Mouse (Mus musculus) CH12.LX (cell line): ENCODE data around the gene Gna12. TPM values are rescaled to one million over a fixed set of nuclear protein-coding genes. Genes with fewer than 3 reads are reported as not detected.

ENCODE experiments used
- DNase-seq: peaks from one replicate; pipeline ENCODE4 v3.0.0-alpha.2; 2013; ENCODE audit errors: extremely low read depth
- H3K27ac ChIP-seq: 2 replicates; pipeline ENCODE4 v1.5.1; 2012; ENCODE audit warnings: low read depth, mild to moderate bottlenecking, control low read depth, moderate library complexity; ENCODE audit not compliant: insufficient read depth
- H3K27me3 ChIP-seq: replicated peaks from 2 replicates; pipeline ENCODE3; 2012; ENCODE audit warnings: inconsistent platforms
- H3K36me3 ChIP-seq, 2 experiments: replicated peaks in 1 of 2; 2 replicates each; pipeline versions ENCODE3 to v1.6.1; 2012; ENCODE audit warnings: inconsistent platforms in 1 of 2, low read length in 1 of 2, mild to moderate bottlenecking in 1 of 2, mixed read lengths in 1 of 2, moderate library complexity in 1 of 2; ENCODE audit not compliant: control insufficient read depth in 1 of 2, insufficient read depth in 1 of 2
- H3K4me1 ChIP-seq, 2 experiments: 2 replicates each; pipeline ENCODE4 v1.6.1; 2012; ENCODE audit warnings: inconsistent platforms in 1 of 2, moderate library complexity in 1 of 2; ENCODE audit not compliant: insufficient read depth in 2 of 2, control insufficient read depth in 1 of 2
- H3K4me2 ChIP-seq: 2 replicates; pipeline ENCODE4 v1.6.1; 2012; ENCODE audit warnings: low read depth, mild to moderate bottlenecking, control low read depth; ENCODE audit not compliant: poor library complexity, insufficient read depth, severe bottlenecking
- H3K4me3 ChIP-seq, 3 experiments: fragments of 150-350 bp in 1 of 3; sonication (generic) in 1 of 3; replicated peaks in 1 of 3; 2 replicates each; pipeline versions ENCODE3 to v1.5.1; 2011 to 2012; ENCODE audit warnings: low read depth in 2 of 3, low read length in 2 of 3, mild to moderate bottlenecking in 2 of 3, moderate library complexity in 2 of 3, control low read depth in 1 of 3, improper control_type of control experiment in 1 of 3, inconsistent platforms in 1 of 3, mixed read lengths in 1 of 3; ENCODE audit not compliant: poor library complexity in 1 of 3
- H3K79me2 ChIP-seq: replicated peaks from 2 replicates; pipeline ENCODE4 v1.6.1; 2012; ENCODE audit warnings: mild to moderate bottlenecking, moderate library complexity; ENCODE audit not compliant: control insufficient read depth, poor library complexity, insufficient read depth, severe bottlenecking; ENCODE audit errors: extremely low read depth
- H3K9ac ChIP-seq: 2 replicates; pipeline ENCODE4 v1.6.1; 2012; ENCODE audit warnings: low read depth, mild to moderate bottlenecking, control low read depth, moderate library complexity; ENCODE audit not compliant: insufficient read depth
- H3K9me3 ChIP-seq: replicated peaks from 2 replicates; pipeline ENCODE3; 2012; ENCODE audit warnings: low read length, inconsistent platforms, mixed read lengths
- BHLHE40 ChIP-seq: IDR thresholded peaks from 2 replicates; pipeline ENCODE4 v1.6.1; 2011; ENCODE audit warnings: mild to moderate bottlenecking, low read depth, low read length, improper control_type of control experiment
- CHD1 ChIP-seq: IDR thresholded peaks from 2 replicates; pipeline ENCODE4 v1.6.1; 2012; ENCODE audit warnings: low read depth, low read length, improper control_type of control experiment, inconsistent platforms
- E2F4 ChIP-seq: IDR thresholded peaks from 2 replicates; pipeline ENCODE4 v1.6.1; 2011; ENCODE audit warnings: low read depth, low read length, improper control_type of control experiment; ENCODE audit not compliant: insufficient replicate concordance
- ELF1 ChIP-seq: IDR thresholded peaks from 2 replicates; pipeline ENCODE4 v1.6.1; 2014; ENCODE audit warnings: low read depth, mild to moderate bottlenecking, inconsistent platforms, low read length, improper control_type of control experiment
- GABPA ChIP-seq: IDR thresholded peaks from 2 replicates; pipeline ENCODE4 v1.6.1; 2012; ENCODE audit warnings: low read depth, low read length, improper control_type of control experiment, inconsistent platforms; ENCODE audit not compliant: insufficient replicate concordance
- HCFC1 ChIP-seq: IDR thresholded peaks from 2 replicates; pipeline ENCODE4 v1.6.1; 2012; ENCODE audit warnings: low read depth, mild to moderate bottlenecking, inconsistent platforms, low read length, improper control_type of control experiment
- JUN ChIP-seq: IDR thresholded peaks from 2 replicates; pipeline ENCODE4 v1.6.1; 2011; ENCODE audit warnings: low read depth, mild to moderate bottlenecking, low read length, improper control_type of control experiment, moderate library complexity; ENCODE audit not compliant: insufficient read depth
- JUND ChIP-seq: conservative IDR thresholded peaks from 2 replicates; pipeline ENCODE4 v1.6.1; 2011; ENCODE audit warnings: low read depth, low read length, improper control_type of control experiment
- KAT2A ChIP-seq: IDR thresholded peaks from 2 replicates; pipeline ENCODE4 v1.6.1; 2012; ENCODE audit warnings: low read length, improper control_type of control experiment, inconsistent platforms; ENCODE audit not compliant: insufficient replicate concordance
- MAFK ChIP-seq: IDR thresholded peaks from 2 replicates; pipeline ENCODE4 v1.6.1; 2011; ENCODE audit warnings: low read length, improper control_type of control experiment; ENCODE audit not compliant: insufficient replicate concordance
- MAX ChIP-seq: IDR thresholded peaks from 2 replicates; pipeline ENCODE4 v1.6.1; 2011; ENCODE audit warnings: low read length, improper control_type of control experiment
- MXI1 ChIP-seq: IDR thresholded peaks from 2 replicates; pipeline ENCODE4 v1.6.1; 2011; ENCODE audit warnings: mild to moderate bottlenecking, low read depth, low read length, improper control_type of control experiment
- MYC ChIP-seq: IDR thresholded peaks from 2 replicates; pipeline ENCODE4 v1.6.1; 2011; ENCODE audit warnings: low read depth, mild to moderate bottlenecking, improper control_type of control experiment, low read length
- NELFE ChIP-seq: IDR thresholded peaks from 2 replicates; pipeline ENCODE4 v1.6.1; 2011; ENCODE audit warnings: low read depth, low read length, improper control_type of control experiment
- NRF1 ChIP-seq: IDR thresholded peaks from 2 replicates; pipeline ENCODE4 v1.6.1; 2014; ENCODE audit warnings: low read depth, mild to moderate bottlenecking, inconsistent platforms, low read length, improper control_type of control experiment, moderate library complexity
- PAX5 ChIP-seq: IDR thresholded peaks from 2 replicates; pipeline ENCODE4 v1.6.1; 2012; ENCODE audit warnings: low read length, inconsistent platforms, mixed read lengths
- RAD21 ChIP-seq: IDR thresholded peaks from 2 replicates; pipeline ENCODE4 v1.6.1; 2011; ENCODE audit warnings: low read depth, mild to moderate bottlenecking, low read length, improper control_type of control experiment, moderate library complexity
- RCOR1 ChIP-seq: conservative IDR thresholded peaks from 2 replicates; pipeline ENCODE4 v1.6.1; 2012; ENCODE audit warnings: low read depth, mild to moderate bottlenecking, inconsistent platforms, low read length, improper control_type of control experiment
- SIN3A ChIP-seq: IDR thresholded peaks from 2 replicates; pipeline ENCODE4 v1.6.1; 2012; ENCODE audit warnings: low read length, improper control_type of control experiment, inconsistent platforms
- SMC3 ChIP-seq: IDR thresholded peaks from 2 replicates; pipeline ENCODE4 v1.6.1; 2011; ENCODE audit warnings: low read depth, low read length, improper control_type of control experiment
- TBP ChIP-seq: conservative IDR thresholded peaks from 2 replicates; pipeline ENCODE4 v1.6.1; 2011; ENCODE audit warnings: low read depth, low read length, improper control_type of control experiment
- TCF12 ChIP-seq: IDR thresholded peaks from 2 replicates; pipeline ENCODE4 v1.6.1; 2014; ENCODE audit warnings: low read depth, mild to moderate bottlenecking, inconsistent platforms, low read length, improper control_type of control experiment
- USF1 ChIP-seq: IDR thresholded peaks from 2 replicates; pipeline ENCODE4 v1.6.1; 2014; ENCODE audit warnings: low read depth, mild to moderate bottlenecking, inconsistent platforms, low read length, improper control_type of control experiment
- USF2 ChIP-seq: conservative IDR thresholded peaks from 2 replicates; pipeline ENCODE4 v1.6.1; 2011; ENCODE audit warnings: low read depth, low read length, improper control_type of control experiment
- ZC3H11A ChIP-seq: IDR thresholded peaks from 2 replicates; pipeline ENCODE4 v1.6.1; 2012; ENCODE audit warnings: low read depth, mild to moderate bottlenecking, inconsistent platforms, low read length, improper control_type of control experiment
- ZKSCAN1 ChIP-seq: IDR thresholded peaks from 2 replicates; pipeline ENCODE4 v1.6.1; 2012; ENCODE audit warnings: low read depth, inconsistent platforms, low read length, improper control_type of control experiment, borderline replicate concordance
- ZMIZ1 ChIP-seq: IDR thresholded peaks from 2 replicates; pipeline ENCODE4 v1.6.1; 2012; ENCODE audit warnings: low read depth, mild to moderate bottlenecking, inconsistent platforms, low read length, improper control_type of control experiment
- dilution Hi-C: fragments of 300-500 bp; cut with MboI; formaldehyde crosslinking; loops from 2 replicates; pipeline ENCODE4 v1.14.3; 2020; ENCODE audit warnings: low sequenced_read_pairs; ENCODE audit not compliant: extremely low pct_unique_long_range_greater_than_20kb, extremely low pct_ligation_motif_present
- in situ Hi-C: fragments of 300-500 bp; cut with MboI; formaldehyde crosslinking; loops from 3 replicates; pipeline ENCODE4 v1.14.3; 2019; ENCODE audit warnings: low sequenced_read_pairs, low pct_ligation_motif_present, low pct_unique_long_range_greater_than_20kb, mixed read lengths
- polyA plus RNA-seq: library from polyadenylated mRNA; unstranded; fragments of >175 nt; gene quantifications from 2 replicates; pipeline ENCODE4 v1.2.1, GENCODE M21; 2012; ENCODE audit warnings: low read depth; ENCODE audit not compliant: insufficient read length
- total RNA-seq, 2 experiments: library from RNA; depleted of rRNA; stranded (reverse); fragments of 300-350 nt in 1 of 2; fragments of >200 nt in 1 of 2; gene quantifications; 2 replicates each; pipeline ENCODE4 v1.2.3; 2012 to 2014

The Gna12 gene
- total and polyA plus RNA-seq, 3 experiments, result 11.5 to 15.8 (median 15.4) TPM

GRCm38 (mm10) chr5:140812699-140813098 lies 17.5 kb downstream of the Gna12 start:
- dilution Hi-C loops (no loop called here), in situ Hi-C loops (no loop called here)
- no peaks in the 10 kb centered on the region for H3K79me2 ChIP-seq
- H3K9ac ChIP-seq, result no peak overlapping the region
- no peak overlapping the region for H3K4me3 ChIP-seq
- no peak overlapping the region for H3K27ac ChIP-seq
- H3K4me1 ChIP-seq, result peaks cover 26 to 64% of the 10 kb centered on the region in 2 experiments
- H3K36me3 ChIP-seq, result no peaks in the 10 kb centered on the region
- TF ChIP-seq CHD1, result no peak
- TF ChIP-seq MAX, result no peak
- no peak for TF ChIP-seq USF1
- no peak for TF ChIP-seq KAT2A
- no peak for TF ChIP-seq JUN
- TF ChIP-seq USF2, result no peak
- no peak for TF ChIP-seq SIN3A
- TF ChIP-seq PAX5, result no peak
- no peak for TF ChIP-seq NELFE
- TF ChIP-seq MXI1, result no peak
- no peak for TF ChIP-seq BHLHE40
- TF ChIP-seq NRF1, result no peak
- TF ChIP-seq ZMIZ1, result no peak
- TF ChIP-seq E2F4, result no peak
- no peak for TF ChIP-seq MYC
- no peak for TF ChIP-seq ELF1
- no peak overlapping the region for H3K4me2 ChIP-seq
- H3K27me3 ChIP-seq, result no peaks in the 10 kb centered on the region
- DNase-seq, result no peak
- H3K9me3 ChIP-seq, result no peaks in the 10 kb centered on the region

GRCm38 (mm10) chr5:140812063-140812462 lies 18.2 kb downstream of the Gna12 start:
- no peaks in the 10 kb centered on the region for H3K79me2 ChIP-seq
- no peak overlapping the region for H3K9ac ChIP-seq
- H3K27me3 ChIP-seq, result no peaks in the 10 kb centered on the region
- no peak overlapping the region for H3K4me2 ChIP-seq
- in situ Hi-C loops, result no loop called here
- no peak overlapping the region for H3K27ac ChIP-seq
- peaks cover 26 to 57% of the 10 kb centered on the region in 2 experiments for H3K4me1 ChIP-seq
- H3K9me3 ChIP-seq, result no peaks in the 10 kb centered on the region
- no peaks in the 10 kb centered on the region for H3K36me3 ChIP-seq
- DNase-seq, result no peak
- TF ChIP-seq USF2 (no peak), TCF12 (no peak), E2F4 (no peak), PAX5 (no peak), CHD1 (no peak), GABPA (no peak), TBP (no peak), RAD21 (no peak), ELF1 (no peak), HCFC1 (no peak), SMC3 (no peak), JUND (no peak), ZMIZ1 (no peak), BHLHE40 (no peak), MAFK (no peak), RCOR1 (no peak), ZKSCAN1 (no peak), NELFE (no peak), ZC3H11A (no peak)
- TF ChIP-seq, all 38 proteins: peak for 0
- no peak overlapping the region for H3K4me3 ChIP-seq
- dilution Hi-C loops, result no loop called here
